ENCODE assay signal across 11 mouse cellular contexts in genomic region chr14:31644931-31645547, GRCm38 (mm10). TPM values are rescaled to one million over a fixed set of nuclear protein-coding genes. Genes with fewer than 3 reads are reported as not detected.
DNase-seq lines count a peak whose midpoint lies in the region; ATAC-seq and TF ChIP-seq lines count a peak whose summit lies in the region.
"Had no signal": no experiment of that assay in that cellular context is flagged by ENCODE, and none has a peak within 500 bp of the region (broad histone marks: within the 10 kb centered on the region; RNA-seq: fewer than 3 reads in every experiment).

No protein-coding gene starts in this region.

- H3K79me2 ChIP-seq in C2C12 (ENCODE audit: control insufficient read depth, insufficient read depth), result peaks cover 9% of the 10 kb centered on the region

- no peak overlapping the region for H3K27ac ChIP-seq in layer of hippocampus, adult 2 months
- H3K27ac ChIP-seq in ES-E14 (ENCODE audit: insufficient read depth, low read depth, low read length, poor library complexity, severe bottlenecking), result no peak overlapping the region
- H3K27ac ChIP-seq: forebrain, embryonic 10.5 days; lung, embryonic 15.5 days had no signal

- no peak for DNase-seq in layer of hippocampus, adult 2 months (ENCODE audit: low spot score in 2 of 2)
- DNase-seq in layer of hippocampus, adult 9-10 months (ENCODE audit: low spot score), result no peak
- DNase-seq in ES-E14 (ENCODE audit: low read depth, low spot score), result no peak
- DNase-seq in T-cell, adult 2 months (ENCODE audit: low spot score), result no peak
- DNase-seq in lung, postnatal 25 days (ENCODE audit: low spot score), result no peak
- DNase-seq: heart, postnatal 10 days; layer of hippocampus, adult 9-11 months had no signal

- H3K36me3 ChIP-seq in C2C12 (ENCODE audit: control insufficient read depth, insufficient read depth), result no peaks in the 10 kb centered on the region
- H3K36me3 ChIP-seq in ES-E14 (ENCODE audit: control insufficient read depth, insufficient read depth, low read length, poor library complexity, severe bottlenecking), result no peaks in the 10 kb centered on the region
- H3K36me3 ChIP-seq: forebrain, embryonic 10.5 days; lung, embryonic 15.5 days had no signal

- in situ Hi-C loops in ES-E14 (cut with MboI; ENCODE audit: low sequenced_read_pairs in 2 of 2, unreplicated experiment in 2 of 2), result loop anchor here in 1 of 2 experiments (10.0 kb wide), 1 partner anchor 430 kb away; no protein-coding TSS in a partner anchor

- peaks cover 3% of the 10 kb centered on the region in 2 experiments; a peak in 2 of 4 replicates for H3K4me1 ChIP-seq in ES-E14 (ENCODE audit: control insufficient read depth in 2 of 2, insufficient read depth in 2 of 2, low read length in 2 of 2, poor library complexity in 1 of 2)

- H3ac ChIP-seq in C2C12 (ENCODE audit: control insufficient read depth, insufficient read length, low read depth), result no peak overlapping the region

- no peak overlapping the region for H3K4me3 ChIP-seq in layer of hippocampus, adult 2 months
- H3K4me3 ChIP-seq in C2C12 (ENCODE audit: insufficient read depth, poor library complexity, severe bottlenecking) (no peak overlapping the region), ES-E14 (ENCODE audit: insufficient read depth in 1 of 2, low read depth in 1 of 2, low read length in 2 of 2, poor library complexity in 1 of 2, severe bottlenecking in 1 of 2) (no peak overlapping the region)
- H3K4me3 ChIP-seq: forebrain, embryonic 10.5 days; lung, embryonic 15.5 days had no signal

- no peaks in the 10 kb centered on the region for H3K9me3 ChIP-seq in ES-E14 (ENCODE audit: control insufficient read depth, insufficient read depth, low read depth, low read length)
- H3K9me3 ChIP-seq: forebrain, embryonic 10.5 days; lung, embryonic 15.5 days had no signal

- H3K79me3 ChIP-seq in C2C12 (ENCODE audit: low read depth), result peaks cover 3% of the 10 kb centered on the region

- no peaks in the 10 kb centered on the region for H3K27me3 ChIP-seq in C2C12 (ENCODE audit: control insufficient read depth, insufficient read depth, insufficient read length)
- H3K27me3 ChIP-seq: lung, embryonic 15.5 days had no signal

- no peak overlapping the region for H3K9ac ChIP-seq in ES-E14 (ENCODE audit: insufficient read depth, low read depth, low read length, poor library complexity, severe bottlenecking)
- H3K9ac ChIP-seq: lung, embryonic 15.5 days had no signal

- ATAC-seq in granulocyte monocyte progenitor cell, adult 5-6 weeks (replicated peaks; ENCODE audit: poor library complexity, severe bottlenecking), result peak; percentile 25; the same call in 1 of the 2 replicates

- TF ChIP-seq CTCF in layer of hippocampus, adult 2 months (conservative IDR thresholded peaks at IDR 0.05), result peak; percentile 75
- peak; percentile 17 for TF ChIP-seq CTCF in C2C12 (IDR thresholded peaks at IDR 0.05; ENCODE audit: control insufficient read depth, insufficient read depth, insufficient read length)

TF ChIP-seq in C2C12, 6 proteins besides CTCF, POLR2A, EP300 and RAD21:
- TF ChIP-seq CEBPB (IDR thresholded peaks at IDR 0.05; ENCODE audit: low read depth), result no peak
- no peak for TF ChIP-seq MYOD1 (IDR thresholded peaks at IDR 0.05; ENCODE audit: control insufficient read depth, insufficient read length, low read depth)
- no peak for TF ChIP-seq USF1 (IDR thresholded peaks at IDR 0.05; ENCODE audit: low read depth)
- no peak for TF ChIP-seq MYOG (IDR thresholded peaks at IDR 0.05; ENCODE audit: control insufficient read depth, extremely low read depth, insufficient read length)
- no peak for TF ChIP-seq FOSL1 (IDR thresholded peaks at IDR 0.05; ENCODE audit: insufficient read depth, low read length, poor library complexity, severe bottlenecking)
- TF ChIP-seq MAX (IDR thresholded peaks at IDR 0.05), result no peak

TF ChIP-seq in ES-E14, 5 proteins besides CTCF, POLR2A, EP300 and RAD21:
- TF ChIP-seq HCFC1 (IDR thresholded peaks at IDR 0.05; ENCODE audit: borderline replicate concordance, insufficient read depth, low read length) (no peak), ZC3H11A (IDR thresholded peaks at IDR 0.05; ENCODE audit: borderline replicate concordance, low read depth, low read length) (peak; percentile 40), ZNF384 (IDR thresholded peaks at IDR 0.05; ENCODE audit: low read depth, low read length) (no peak), MAFK (IDR thresholded peaks at IDR 0.05; ENCODE audit: insufficient read depth, low read depth, low read length) (no peak)

RNA-seq across cellular contexts. Expression of gene Hacl1, which starts 4.0 kb away (rescaled TPM):
- total RNA-seq in layer of hippocampus, adult 2 months (2021), result 1 to 10 TPM; 7.0 to 9.4 TPM
- polyA plus RNA-seq in C2C12 (2012; fragmentation: generic; extraction: Trizol), result 1.4 TPM
- 6.2 and 8.4 TPM in 2 replicates for total RNA-seq in ES-E14 (2012; rRNA removed)
- 6.0 and 23.7 TPM in 2 replicates for total RNA-seq in granulocyte monocyte progenitor cell, adult 5-6 weeks (2014; fragmentation: Nextera tagmentation)
- total RNA-seq in granulocyte monocyte progenitor cell, adult 5-6 weeks (2017), result 24.1 and 24.3 TPM in 2 replicates

RNA-seq across cellular contexts. Expression of gene Btd, which starts 4.2 kb away (rescaled TPM):
- 1 to 10 TPM; 9.6 TPM for total RNA-seq in layer of hippocampus, adult 2 months (2021)
- polyA plus RNA-seq in C2C12 (2012; fragmentation: generic; extraction: Trizol), result 16.7 TPM
- 8.1 and 11.6 TPM in 2 replicates for total RNA-seq in ES-E14 (2012; rRNA removed)
- total RNA-seq in granulocyte monocyte progenitor cell, adult 5-6 weeks (2014; fragmentation: Nextera tagmentation), result 23.4 and 25.4 TPM in 2 replicates
- total RNA-seq in granulocyte monocyte progenitor cell, adult 5-6 weeks (2017), result 11.3 and 12.4 TPM in 2 replicates

RNA-seq across cellular contexts. Expression of gene Gm49387, which starts 4.4 kb away (rescaled TPM):
- total RNA-seq in layer of hippocampus, adult 2 months (2021), result under 1 TPM in 1 of 2 experiments, not detected in 1; 0.95 TPM
- polyA plus RNA-seq in C2C12 (2012; fragmentation: generic; extraction: Trizol), result not detected
- total RNA-seq in ES-E14 (2012; rRNA removed), result not detected in 2 replicates
- total RNA-seq in granulocyte monocyte progenitor cell, adult 5-6 weeks (2014; fragmentation: Nextera tagmentation), result not detected in 2 replicates
- total RNA-seq in granulocyte monocyte progenitor cell, adult 5-6 weeks (2017), result not detected in 2 replicates

RNA-seq across cellular contexts. Expression of gene Colq, which starts 53.9 kb away (rescaled TPM):
- total RNA-seq in layer of hippocampus, adult 2 months (2021), result under 1 TPM in 1 of 2 experiments, not detected in 1; 0.41 TPM
- not detected for polyA plus RNA-seq in C2C12 (2012; fragmentation: generic; extraction: Trizol)
- total RNA-seq in ES-E14 (2012; rRNA removed), result 0.18 TPM in 1 of 2 replicates, not detected in the other
- not detected in 2 replicates for total RNA-seq in granulocyte monocyte progenitor cell, adult 5-6 weeks (2014; fragmentation: Nextera tagmentation)
- not detected in 2 replicates for total RNA-seq in granulocyte monocyte progenitor cell, adult 5-6 weeks (2017)
